Mouse (Mus musculus) spleen, postnatal 14 days (tissue): ENCODE results near the gene Ostc.
A peak's percentile ranks its signal among the peaks of the same experiment; 100 is the strongest.

Source experiments
- DNase-seq, 2 experiments: peaks; one replicate each; pipeline ENCODE4 v3.0.0; 2021 to 2022; ENCODE audit warnings: low spot score in 2 of 2

Ostc gene

DNA sequence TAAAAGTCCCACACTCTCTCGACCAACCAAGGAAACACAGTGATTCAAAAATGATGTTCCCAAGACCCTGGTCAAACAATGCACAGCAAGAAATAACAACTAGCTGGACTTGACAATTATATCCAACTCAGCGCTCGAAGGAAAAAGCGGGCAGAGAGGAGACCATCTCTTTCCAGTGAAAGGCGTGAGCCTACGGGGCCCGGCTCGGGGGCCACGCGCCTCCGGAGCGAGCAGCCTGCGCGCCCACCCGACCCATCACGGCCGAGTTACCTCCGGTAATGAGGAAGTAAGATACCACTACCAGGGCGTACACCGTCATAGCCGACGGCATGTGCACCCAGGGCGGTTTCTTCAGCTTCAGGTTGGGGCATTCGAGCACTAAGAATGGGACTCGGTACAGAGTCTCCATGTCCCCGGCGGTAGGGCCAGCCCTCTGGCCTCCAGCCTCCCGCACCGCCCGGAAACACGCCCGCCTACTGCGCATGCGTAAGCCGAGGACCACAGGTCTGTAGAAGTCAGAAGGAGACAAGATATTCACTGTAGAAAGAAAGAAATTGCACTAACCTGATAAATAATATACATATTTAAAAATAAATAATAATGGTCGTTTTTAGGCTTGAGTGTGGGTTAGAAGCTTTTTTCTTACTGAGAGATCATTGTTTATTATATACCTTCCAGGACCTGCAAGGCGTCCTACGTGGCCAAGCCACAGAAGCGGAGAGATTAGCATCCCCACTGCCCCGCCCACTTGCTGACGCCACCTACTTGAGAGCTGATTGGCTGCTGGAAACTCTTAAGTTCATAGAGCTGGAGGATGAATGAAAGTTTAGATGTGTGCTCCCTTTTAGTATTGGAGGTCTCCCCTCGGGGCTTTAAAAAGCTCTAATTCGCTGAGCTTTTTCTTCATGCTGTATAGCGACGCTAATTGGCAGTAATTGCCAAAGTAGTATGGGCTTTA is at the start of gene Ostc:
Gene Ostc, minus strand, starts transcription at position 478 of the 958 bp plus-strand sequence.
- DNase-seq: peak; percentile 90 to 93

DNA sequence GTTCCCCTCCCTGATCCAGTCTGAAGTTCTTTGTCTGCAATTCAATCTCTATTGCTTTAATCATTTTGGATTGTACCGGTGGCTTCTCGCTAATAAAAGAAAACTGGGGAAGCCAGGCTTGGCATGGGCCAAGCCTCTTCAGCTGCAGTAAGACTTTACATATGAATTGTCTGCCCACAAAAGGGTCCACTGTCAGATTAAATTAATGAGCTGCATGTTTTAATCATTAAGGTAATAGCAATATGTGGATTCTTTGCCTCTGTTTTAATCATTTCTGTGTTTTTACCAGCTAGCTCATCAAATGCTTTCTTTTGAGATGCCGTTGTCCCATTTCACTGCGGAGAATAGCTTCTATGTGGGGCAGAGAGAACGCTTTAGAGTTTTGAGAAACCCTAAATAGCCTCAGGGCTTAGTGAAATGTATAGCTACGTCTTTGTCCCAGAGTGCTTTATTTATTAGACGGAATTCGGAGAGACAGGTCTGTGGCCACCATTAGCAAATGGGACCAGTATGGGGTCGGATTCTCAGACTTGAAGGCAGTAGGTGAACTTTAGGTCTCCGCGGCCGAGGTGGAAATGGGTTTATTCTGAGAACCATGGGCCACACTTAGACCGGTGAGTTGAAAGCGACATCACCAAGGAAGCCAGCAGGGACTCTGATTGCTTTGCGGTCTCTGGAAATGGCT is 49.1 kb upstream of the Ostc start:
- DNase-seq: no peak

DNA sequence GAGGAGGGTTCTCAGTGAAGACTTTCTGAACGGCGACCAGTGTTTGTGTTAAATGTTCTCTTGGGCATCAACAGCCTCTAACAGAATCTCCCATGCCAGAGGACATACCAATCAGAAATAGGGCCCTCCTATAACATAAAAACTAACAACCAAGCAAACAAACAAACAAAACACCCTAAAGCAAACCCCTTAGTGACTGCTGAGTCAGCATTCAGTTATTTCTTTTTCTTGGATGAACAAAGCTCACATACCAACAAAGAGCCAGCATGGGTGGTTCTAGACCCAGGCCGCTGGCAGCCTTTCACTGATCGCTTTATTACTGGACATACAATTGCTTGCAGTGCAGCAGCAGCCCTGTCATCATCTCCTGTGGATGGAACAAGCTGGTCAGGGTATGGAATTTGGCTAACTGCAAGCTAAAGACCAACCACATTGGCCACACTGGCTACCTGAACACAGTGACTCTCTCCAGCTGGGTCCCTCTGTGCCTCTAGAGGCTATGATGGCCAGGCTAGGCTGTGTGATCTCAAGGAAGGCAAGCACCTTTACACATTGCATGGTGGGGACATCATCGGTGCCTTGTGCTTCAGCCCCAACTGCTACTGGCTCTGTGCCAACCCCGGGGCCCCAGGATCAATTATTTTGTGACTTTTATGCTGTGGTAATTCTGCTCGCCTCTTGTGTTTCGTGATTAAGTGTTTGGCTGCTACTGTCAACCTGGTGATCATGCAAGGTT is 48.0 kb upstream of the Ostc start:
- DNase-seq: no peak

DNA sequence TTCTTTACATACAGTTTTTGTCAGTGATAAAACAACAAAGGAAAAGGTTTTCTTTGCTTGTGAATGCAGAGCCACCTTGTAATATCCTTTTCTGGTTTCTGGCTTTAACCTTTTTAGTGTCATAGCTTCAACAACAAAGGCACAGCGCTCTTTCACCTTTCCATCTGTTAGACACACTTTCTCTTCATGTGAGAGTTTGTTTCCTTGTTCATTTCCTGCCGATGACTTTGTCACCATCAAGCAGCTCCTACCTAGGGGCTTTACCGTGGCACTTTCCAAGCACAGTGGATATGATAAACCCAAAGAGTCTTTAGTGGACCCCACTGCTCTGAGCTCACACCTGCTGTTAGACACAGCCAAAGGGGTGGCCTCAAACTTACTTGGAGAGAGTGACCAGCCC is 40.0 kb upstream of the Ostc start:
- no peak for DNase-seq

DNA sequence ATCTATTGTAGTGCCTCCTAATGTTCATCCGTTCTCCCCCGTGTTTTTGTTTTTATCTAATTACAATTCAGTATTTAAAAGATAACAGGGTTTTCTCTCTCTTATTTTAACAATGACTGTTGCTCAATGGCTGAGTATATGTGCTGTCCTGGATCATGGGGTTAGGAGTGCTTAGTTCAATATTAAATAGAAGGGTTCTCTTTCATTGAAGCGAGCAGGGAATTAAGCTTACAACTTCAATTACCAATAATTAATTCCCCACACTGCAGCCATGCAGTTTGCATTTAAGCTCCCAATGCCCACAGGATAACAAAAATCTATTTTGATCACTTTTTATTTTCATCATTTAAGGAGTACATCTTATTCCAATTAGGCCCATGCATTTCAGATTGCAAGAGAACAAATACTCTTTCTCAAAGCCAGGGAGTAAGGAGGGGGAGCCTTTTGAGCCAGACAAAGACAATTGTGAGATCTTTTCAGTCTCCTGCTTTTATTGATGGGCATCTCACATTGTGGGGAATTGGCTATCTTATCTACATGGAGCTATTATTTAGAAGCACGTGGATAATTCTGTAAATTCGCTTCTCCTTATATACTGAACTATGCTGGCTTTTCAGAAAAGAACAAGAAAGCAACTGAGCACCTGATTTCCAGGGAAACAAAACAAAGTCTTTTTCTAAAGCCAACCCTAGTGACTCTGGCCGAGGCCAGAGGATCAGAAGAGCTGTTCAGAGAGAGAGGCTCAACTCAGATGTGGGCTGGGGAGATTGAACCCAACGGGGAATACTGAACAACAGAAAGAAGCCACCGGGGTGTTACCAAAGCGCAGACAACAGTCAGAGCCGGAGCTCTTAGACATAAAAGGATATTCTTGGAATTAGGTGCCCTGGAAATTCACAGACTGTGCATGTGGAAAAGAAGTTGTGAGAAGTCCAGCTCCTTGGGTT is 37.7 kb upstream of the Ostc start:
- DNase-seq: no peak

DNA sequence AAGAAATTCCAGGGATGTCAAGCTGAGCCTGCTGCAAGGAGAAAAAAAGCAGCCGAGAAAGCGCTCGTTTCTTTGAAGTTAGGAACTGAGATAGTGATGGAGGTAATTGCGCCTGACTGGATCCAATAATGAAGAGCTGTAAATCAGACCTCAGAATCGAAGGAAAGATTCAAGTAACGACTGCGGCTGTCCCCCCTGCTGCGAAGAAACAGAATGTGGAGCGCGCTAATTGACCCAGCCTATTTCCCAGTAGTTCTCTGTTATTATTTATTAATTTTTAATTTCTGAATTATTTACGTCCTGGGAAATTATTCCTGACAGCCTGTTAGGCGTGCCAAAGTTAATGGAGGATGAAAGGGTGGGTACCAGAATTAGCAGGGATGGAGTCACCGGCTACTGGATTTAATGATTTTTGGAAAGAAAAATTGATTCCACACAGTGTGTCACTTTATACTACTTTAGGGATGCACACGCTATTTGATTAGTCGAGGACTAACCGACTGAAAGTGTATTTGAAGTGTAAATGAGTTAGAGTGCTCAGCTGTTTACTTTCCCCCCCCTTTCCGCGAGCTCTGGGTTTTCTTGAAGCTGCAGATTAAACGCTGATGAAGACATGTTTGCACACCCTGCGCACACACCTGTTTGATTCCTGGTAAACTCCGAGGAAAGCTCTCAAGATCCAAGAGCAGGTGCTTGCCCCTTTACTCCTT is 28.6 kb upstream of the Ostc start:
- no peak for DNase-seq

DNA sequence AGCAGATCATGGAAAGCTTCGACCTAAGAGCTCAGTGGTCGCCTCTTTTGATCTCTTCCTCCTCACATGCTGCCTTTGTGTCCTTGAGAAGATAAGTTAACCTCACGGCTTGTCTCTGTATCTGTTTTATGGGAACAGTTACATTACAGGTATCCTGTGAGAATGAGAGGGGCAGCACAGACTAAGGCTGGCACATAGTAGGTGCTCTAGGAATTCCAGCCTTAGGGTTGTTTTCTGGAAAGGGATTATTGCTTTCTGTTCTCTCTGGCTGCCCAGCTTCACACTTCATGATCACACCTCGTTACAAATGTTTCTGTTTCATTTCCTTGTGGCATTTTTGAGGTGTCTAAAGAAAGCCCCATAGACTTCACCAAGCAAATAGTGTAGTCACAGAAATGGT is 27.5 kb upstream of the Ostc start:
- no peak for DNase-seq

DNA sequence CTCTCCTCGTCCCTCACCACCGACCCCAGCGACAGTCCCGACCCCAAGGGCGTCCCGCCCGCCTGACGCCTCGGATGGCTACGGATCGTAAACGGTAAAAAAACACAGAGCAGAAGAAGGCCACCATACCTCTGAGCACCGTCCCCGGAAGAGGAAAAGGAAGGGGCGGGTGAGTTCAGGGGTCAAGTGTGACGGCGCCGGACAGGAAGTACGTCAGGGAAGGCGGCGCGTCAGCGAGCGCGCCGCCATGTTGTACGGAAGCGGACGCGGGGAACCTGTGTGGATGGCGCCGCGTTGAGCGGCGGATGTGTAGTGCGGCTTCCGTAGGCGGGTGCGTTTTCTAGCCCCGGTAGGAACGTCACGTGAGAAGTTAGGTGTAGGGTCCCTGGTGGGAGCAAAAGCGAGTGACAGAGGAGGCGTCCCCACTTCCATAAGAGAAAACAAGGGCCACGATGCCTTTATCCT is 21.0 kb upstream of the Ostc start, which contains the start of gene Rpl34:
Gene Rpl34, minus strand, starts transcription at position 210 of the 465 bp plus-strand sequence.
- DNase-seq: peak; percentile 85 to 90

DNA sequence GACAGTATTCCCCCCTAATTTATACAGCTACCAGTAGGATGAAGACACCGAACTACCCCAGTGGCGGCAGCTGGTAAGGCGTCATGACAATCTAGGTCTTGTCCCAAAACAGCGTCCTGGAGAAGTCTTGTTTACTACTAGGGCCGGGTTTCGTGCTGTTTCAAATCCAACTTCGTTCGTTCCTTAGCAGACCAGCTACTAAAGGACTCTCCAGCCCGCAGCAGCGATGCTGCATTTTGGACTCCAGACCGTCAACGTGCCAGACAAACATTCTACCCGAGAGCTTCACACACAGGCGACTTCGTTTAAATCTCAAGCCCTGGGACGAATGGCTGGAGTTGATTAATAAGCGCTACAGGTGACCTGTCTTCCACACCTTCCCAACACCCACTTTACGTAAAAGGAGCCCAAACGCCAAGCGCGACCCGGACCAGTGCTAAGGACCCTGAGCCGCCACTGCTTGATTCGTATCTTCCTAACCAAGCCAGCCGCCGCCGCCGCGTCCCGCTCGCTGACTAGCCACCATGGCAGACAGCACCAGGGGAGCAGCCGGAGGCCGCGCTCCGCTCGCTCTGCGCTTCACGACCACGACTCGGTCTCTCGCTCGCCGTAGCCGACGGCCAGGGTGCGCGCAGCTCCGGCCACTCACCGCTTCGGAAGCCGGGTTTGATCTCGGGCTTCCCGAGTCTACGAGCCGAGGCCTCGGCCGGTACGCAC is 20.4 kb upstream of the Ostc start:
- DNase-seq: peak in 1 of 2 experiments; percentile 47

DNA sequence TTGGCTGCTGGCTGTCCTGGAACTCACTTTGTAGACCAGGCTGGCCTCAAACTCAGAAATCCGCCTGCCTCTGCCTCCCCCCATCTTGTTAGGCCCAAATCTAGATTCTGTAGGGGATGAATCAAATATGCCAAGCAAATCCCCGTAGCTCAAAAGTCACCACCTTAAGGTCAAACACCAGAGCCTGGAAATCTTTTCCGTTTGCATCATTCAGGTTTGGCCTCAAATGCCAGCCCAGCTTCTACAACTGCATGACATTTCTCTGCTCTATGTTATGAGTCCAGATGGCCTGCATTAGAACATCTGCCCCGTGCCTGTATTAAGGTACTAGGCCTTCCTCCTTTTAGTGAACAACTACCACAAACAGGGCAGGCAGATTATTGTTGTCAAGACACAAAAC is 18.4 kb upstream of the Ostc start:
- no peak for DNase-seq

DNA sequence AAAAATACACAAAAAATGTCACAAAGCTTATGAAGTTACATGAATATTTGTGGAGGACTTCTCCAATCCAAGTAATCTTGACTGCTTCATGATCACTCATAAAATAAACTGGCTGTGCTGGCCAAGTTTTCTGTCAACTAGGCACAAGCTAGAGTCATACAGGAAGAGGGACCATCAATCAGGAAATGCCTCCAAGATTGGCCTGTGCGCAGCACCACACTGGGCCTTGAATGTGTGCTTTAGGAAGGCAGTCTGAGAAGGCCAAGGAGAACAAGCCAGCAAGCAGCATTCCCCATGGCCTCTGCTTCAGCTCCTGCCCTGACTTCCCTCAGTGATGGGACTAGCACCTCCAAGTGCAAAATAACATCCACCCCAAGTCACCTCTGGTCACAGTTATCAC is 17.8 kb upstream of the Ostc start:
- DNase-seq: no peak

DNA sequence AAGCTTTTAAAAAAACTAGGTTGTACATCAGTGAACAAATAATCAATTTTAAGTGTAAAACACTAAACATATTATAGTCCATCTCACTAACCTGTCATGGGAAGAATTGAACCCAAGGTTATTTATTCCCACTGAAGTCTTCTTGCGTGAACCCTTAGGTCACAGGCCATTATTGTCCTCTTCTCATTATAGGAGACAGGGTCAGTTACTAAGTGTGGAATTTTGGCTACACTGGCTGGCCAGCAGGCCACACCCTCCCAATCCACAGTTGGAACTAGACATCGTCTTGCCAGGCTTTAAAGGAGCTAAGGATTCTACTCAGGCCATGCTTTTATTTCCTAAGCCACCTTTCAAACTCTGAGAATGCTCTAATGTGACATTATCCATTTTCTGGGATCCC is 16.5 kb upstream of the Ostc start:
- DNase-seq: no peak

DNA sequence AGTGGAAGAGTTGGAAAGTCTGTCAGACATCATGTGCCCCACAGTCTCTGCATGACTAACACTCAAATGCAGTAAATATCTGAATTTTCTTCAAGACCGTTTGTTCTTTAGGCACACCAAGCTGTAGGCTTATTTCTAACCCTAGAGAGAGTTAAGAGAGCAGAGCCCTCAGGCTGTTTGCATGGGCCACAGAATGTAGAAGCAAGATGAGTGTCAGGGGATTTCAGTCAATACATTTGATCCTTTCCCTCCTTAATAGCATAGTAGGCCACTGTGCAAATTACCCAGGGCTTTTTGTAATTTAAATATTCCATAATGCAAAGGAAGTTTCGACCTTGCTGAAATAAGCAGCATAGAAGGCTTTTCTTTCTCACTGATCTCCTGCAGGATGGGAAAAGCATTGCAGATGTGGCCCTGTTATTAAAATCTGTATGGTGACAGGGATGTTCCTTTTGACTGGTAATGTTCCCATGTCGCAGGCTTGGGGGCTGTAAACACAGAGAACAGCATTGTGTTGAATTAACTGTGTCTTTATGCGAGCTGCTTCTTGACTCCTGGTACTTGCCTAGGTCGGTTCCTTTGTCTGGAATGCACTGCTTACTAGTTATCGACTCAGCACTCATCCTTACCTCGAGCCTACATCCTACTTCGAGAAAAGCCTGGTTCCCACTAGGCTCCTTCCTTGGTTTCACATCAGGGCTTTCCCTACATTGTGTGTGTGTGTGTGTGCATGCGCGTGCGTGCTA is 13.7 kb upstream of the Ostc start:
- no peak for DNase-seq

DNA sequence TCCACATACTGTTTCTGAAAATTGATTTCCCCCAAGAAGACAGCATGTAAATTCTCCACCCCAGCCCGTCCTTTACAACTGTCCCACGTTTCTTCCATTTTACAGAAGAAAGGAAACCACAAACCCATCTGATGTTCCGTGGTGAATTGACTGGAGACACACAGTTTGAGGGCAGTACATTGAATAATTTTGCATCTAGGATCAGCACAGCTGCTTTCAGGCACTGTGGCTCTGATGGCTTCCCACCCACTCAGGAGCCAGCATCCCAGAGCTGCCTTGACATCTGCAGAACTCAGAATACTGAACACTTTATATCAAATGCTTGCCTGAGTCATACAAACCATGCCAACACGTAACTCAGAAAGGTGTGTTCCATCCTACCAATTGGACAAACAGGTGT is 11.0 kb upstream of the Ostc start:
- no peak for DNase-seq

DNA sequence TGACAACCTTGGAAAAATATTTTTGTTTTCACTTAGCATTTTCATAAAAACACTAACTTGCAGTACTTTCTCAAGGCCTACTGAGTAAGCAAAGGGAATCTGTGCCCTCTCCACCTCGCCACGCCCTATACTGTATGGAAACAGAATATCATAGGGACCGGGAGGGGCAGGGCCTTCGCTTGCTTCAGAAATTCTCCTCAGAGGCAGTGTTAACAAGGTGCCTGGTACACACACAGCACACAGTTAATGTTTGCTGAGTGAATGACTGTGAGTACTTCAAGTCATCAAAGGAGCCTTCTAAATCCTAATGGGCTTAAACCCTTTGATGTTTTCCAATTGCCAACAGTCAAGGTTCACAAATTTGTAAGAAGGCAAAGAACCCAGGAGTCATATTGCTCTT is 9.6 kb upstream of the Ostc start:
- DNase-seq: no peak

DNA sequence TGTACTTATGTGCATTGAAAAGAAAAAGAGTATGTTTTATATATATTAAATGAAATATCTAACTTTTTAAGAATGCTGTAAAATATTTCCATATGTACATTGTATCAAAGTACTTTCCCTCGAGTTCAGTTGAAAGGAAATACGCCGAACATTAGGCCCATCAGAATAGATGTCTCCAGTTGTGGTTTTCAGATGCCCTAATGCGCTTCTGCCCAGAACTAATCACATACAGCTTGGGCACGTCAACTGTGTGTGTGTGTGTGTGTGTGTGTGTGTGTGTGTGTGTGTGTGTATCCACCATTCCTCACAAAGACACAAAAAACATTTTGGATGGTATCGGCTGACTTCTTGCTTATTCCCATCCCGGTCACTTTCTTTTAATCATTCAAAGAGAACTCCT is 7.3 kb upstream of the Ostc start:
- DNase-seq: no peak

DNA sequence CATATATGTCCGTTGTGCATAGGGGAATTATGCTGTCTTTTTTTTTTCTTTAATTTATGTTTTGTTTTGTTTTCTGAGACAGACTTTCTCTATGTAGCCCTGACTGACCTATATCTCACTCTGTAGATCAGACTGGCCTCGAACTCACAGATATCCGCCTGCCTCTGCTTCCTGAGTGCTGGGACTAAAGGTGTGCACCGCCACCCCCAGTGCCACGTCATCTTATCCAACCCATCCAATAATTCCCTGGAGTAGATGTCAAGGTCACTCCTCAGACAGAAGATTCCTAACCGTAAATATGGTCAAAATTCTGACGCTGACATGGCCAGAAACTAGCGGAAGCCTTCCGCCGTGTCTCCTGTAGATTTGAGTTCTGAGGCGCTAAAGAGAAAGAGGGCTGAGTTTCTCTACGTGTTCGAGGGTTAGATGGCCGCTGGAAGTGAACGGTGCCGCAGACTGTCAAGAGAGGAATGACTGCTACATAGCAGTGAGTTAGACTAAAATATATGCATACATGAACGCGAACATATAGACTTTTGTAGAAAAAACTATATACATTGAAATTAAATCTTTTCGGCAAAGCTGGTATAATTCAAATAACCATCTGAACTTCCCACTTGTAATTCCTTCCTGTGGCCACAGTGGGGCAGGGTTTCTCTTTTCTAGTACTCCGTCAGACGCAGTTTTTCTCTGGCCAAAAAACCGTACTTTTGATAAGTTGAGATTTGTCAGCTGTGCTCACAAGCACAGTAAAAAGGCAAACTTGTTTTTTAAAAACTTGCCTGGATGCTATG is 5.7 kb upstream of the Ostc start:
- peak; percentile 35 to 62 for DNase-seq

DNA sequence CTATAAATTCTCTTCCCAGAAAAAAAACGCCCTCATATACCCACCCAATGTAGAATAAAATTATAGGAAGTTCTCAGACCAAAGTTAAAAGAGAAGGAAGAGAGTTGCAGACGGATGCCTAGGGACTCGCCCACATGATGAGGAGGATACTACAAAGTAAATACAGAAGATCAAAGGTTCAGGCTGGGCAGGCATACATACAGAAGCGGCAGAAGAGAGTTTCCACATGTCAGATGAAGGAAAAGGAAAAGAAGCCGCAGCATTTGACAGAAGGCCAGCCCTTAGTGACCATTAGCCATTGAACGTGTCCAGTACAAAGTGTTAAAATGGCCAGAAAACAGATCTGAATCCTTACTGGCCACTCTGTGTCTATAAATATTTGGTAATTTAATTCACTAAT is 3.6 kb upstream of the Ostc start:
- DNase-seq: no peak
